Mouse (Mus musculus): ENCODE data around the gene Kcnh4. TPM values are rescaled to one million over a fixed set of nuclear protein-coding genes. Genes with fewer than 3 reads are reported as not detected.
A peak's percentile ranks its signal among the peaks of the same experiment; 100 is the strongest.
"Not testable (repeated sequence)": the region's sequence is repeated elsewhere in the genome, so short reads cannot be mapped to it uniquely, and the experiment has no call there.

The Kcnh4 gene
- total RNA-seq (2015; ENCODE audit: low replicate concordance) (not detected in 2 replicates), total RNA-seq (2017; ENCODE audit: low replicate concordance) (not detected in 2 replicates)

DNA sequence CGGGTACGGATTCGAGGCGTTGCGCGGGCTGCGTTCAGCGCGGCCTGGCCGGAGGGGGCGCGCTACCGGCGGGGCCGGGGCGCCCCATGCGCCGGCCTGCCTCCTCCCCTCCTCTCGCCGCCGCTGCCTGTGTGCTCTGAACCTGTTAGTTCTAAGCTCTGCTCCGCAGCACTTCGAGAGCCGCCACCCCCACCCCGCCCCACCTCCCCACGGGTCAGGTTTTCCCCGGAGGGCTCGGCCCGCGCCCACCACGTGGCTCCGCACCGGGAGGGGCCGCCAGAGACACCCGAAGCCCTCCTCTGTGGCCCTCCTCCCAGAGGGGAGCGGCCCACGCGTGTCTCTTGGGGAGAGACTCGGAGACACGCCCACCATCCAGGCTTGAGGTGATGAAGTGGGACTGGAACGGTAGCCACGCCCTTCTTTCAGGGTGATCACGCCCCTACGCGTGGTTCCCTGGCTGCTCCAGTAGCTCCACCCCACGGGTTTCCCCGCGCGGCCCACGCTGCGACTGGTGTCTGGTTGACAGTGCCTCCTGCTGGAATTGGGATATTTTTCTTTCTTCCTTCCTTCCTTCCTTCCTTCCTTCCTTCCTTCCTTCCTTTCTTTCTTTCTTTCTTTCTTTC lies at the start of gene Kcnh4:
Gene Kcnh4 (minus strand): TSS at position 332 of the 623 bp plus-strand sequence.
- ATAC-seq (replicated peaks; ENCODE audit: low FRiP score, poor library complexity, severe bottlenecking): peak; percentile 85

DNA sequence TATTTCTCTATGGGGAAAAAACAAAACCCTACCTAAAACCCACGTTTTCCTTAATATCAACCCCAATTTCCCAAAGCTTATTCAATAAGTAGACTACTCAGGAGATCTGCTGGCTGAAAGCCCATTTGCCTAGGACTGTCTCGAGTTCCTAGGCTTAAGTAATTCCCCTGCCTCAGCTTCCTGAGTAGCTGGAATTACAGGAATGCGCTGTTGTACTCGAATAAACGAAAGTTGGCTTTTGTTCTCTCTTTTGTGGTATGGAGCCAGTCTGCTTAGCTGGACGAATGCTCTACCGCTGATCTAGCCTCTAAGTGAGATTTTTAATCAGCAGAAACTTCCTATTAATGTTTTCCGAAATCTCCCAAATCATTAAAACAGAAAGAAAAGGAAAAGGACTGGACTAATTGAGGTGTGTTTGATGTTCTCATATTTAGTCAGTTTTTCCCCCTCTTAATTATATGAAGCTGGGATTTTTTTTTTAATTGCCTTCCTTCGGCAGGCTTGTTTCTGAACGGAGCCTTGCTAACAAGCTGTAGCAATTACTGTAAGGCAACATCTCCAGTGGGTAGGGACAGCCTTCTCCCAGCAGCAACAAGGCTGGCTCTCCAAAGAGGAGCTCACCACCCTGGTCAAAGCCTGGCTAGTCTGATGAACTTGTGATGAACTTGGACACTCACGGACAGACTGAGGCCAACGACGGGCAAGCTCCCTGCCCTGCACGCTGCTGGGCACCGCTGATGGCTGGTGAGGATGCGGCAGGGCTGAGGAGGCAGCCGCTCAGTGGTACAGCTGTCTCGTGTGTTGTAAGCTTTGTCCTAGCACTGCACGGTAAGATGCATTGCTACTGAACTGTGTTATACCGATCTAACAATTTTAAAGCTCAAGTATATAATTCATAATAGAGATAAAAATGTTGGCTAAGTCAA lies 46.9 kb upstream of the Kcnh4 start:
- ATAC-seq (replicated peaks; ENCODE audit: low FRiP score, poor library complexity, severe bottlenecking): no peak

DNA sequence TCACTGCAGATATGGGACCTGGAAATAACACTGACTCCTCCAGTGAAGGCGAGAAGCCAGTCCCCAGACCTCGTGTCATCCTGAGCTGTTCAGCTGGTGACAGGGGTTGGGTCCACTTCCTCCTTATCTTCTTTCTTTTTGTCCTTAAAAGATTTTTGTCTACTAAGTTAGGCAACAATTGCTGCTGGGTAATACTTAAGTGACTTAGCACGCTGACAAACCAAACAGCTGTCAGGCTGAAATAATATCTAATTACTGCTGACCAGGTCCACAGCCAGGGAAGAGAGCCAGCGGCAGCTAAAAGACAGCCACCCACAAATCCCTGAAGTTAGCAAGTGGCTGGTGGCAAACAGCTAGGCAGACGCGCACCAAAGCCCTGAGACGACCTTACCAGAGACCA lies 45.8 kb upstream of the Kcnh4 start:
- ATAC-seq (replicated peaks; ENCODE audit: low FRiP score, poor library complexity, severe bottlenecking): no peak

DNA sequence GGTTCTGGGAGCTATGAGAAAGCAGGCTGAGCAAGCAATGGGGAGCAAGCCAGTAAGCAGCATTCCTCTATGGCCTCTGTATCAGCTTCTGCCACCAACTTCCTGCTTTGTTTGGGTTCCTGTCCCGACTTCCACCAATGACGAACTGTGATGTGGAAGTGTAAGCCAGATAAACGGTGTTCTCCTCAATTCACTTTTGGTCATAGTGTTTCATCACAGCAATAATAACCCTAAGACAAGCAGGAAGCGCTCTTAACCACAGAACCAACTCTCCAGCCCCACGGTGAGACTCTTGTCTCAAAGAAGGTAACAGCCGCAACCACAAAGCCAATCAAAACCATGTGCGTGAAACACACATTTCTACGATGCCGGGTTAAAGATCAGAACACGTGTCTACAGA lies 44.7 kb upstream of the Kcnh4 start:
- ATAC-seq (replicated peaks; ENCODE audit: low FRiP score, poor library complexity, severe bottlenecking): no peak

DNA sequence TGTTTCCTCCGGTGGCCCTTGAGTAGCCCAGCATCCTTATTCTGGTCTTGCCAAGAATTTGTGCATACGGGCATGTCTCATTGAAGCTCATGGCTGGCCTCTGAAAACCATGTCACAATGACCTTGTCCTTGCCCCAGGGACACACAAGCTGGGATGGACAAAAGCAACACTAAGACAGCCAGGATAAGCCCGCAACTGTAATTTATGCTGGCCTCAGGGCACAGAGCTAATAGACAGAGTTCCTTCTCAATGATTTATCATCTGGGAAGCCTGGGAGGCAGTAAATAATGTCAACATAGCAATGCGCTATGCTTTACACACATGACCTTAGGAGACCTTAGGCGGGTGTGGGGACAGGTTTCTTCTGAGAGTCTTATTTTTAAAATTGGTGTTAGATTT lies 39.7 kb upstream of the Kcnh4 start:
- no peak for ATAC-seq (replicated peaks; ENCODE audit: low FRiP score, poor library complexity, severe bottlenecking)

DNA sequence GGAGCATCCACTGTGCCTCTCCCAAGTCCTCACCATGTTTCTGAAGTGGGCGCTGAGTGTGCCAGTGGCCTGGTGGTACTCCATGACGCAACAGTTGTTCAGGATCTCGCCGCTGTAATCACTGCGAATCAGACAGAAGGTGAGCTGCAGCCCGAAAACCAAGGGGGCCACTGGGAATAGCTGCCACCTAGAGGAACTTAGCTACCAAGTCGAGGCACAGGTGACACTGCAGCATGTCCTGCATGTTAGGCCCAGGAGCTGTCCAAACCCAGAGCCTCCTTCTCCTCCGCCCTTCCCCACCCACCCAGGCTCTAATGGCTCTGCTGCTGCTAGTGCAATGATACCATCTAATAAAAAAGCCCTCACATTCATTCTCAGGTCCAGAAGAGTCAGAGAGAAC lies 36.8 kb upstream of the Kcnh4 start:
- no peak for ATAC-seq (replicated peaks; ENCODE audit: low FRiP score, poor library complexity, severe bottlenecking)

DNA sequence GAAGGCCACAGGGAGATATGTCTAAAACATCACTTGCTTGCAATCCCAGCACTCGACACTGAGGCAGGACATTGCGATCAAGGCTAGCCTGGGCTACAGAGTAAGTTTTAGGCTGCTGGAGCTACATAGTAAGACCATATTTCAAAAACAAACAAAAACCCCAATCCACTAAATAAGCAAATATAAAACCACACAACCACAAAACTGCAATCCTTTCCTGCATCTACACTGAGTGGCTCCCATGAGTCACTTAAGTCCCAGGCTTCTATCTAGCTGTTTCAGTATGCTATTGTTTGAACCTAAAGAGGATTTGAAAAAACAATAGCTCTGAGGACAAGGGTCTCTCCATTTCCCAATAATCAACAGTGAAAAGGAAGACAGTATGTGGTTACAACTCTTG lies 35.6 kb upstream of the Kcnh4 start:
- no peak for ATAC-seq (replicated peaks; ENCODE audit: low FRiP score, poor library complexity, severe bottlenecking)

DNA sequence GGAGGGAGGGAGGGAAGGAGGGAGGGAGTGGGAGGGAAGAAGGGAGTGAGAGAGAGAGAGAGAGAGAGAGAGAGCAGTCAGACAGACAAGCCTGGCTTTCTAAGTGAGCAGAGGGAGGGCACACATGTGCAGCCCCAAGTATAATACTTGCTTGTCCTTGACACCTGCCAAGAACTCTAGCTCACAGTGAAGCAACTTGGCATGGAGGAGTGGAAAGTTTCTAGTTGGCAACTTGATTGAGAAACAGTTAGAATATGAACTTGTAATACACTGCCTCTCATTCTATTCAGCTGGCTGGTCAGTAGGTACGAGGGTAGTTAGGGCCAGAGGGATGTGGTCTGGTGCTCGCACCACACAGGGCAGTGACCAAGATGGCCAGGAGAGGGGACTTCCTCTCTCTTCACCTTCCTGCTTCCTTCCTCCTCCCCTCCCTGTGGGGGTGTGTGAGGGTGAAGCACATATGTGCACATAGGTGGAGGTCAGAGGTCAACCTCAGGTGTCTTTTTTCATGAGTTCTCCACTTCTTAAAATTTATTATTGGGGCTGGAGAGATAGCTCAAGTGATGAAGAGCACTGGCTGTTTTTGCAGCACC lies 31.8 kb upstream of the Kcnh4 start:
- no peak for ATAC-seq (replicated peaks; ENCODE audit: low FRiP score, poor library complexity, severe bottlenecking)

DNA sequence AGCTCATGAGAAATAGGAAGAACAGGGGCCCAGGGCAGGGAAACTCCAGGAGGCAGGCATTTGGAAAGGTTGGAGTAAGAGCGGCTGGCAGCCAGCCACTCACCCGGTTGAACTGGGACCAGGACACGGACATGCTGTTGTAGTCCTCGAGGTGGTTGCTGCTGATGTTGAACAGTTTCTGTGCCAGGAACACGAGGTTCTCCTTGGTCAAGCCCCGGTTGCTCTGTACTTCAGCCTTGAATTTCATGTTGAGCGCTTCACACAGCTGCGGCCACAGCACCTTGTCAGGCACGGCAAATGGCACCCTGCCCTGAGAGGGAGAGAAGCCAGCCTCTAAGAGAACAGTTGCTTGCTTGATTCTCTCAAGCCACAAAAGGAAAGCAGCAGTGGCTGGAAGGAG lies 30.9 kb upstream of the Kcnh4 start:
- ATAC-seq (replicated peaks; ENCODE audit: low FRiP score, poor library complexity, severe bottlenecking): not testable (repeated sequence)

DNA sequence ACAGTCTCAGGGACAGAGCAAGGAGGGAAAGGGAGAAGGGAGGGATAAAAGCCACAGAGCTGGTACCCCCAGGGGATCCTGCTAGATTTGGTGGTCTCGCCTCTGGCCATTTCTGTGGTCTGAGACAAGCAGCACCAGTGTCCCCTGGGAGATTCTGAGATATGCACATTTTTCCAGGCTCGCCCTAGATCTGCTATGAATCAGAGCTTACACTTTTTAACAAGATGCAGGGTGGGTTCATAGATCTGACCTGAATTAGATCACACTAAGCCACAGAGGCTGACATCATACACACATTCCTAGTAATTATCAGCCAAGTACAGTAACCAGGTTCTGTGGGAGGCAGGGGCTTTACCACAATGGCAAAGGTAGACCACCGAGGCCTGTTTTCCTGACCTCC lies 30.0 kb upstream of the Kcnh4 start:
- ATAC-seq (replicated peaks; ENCODE audit: low FRiP score, poor library complexity, severe bottlenecking): no peak

DNA sequence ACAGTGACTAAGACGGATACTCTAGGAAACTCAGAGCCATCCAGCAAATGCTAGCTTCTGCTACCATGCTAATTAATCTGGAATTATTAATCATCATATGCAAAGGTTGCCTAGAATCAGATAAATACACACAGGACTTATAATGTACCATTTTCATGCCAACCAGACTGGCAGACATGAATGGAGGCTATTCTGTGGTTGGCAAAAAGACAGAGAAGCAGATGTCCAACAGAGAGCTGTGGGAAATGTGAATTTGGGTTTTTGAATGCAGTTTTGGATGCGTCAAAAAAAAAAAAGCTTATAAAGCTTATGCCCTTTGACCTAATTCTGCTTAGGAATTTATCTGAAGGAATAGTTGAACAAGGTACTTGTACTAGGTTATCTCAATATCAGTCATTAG lies 26.0 kb upstream of the Kcnh4 start:
- no peak for ATAC-seq (replicated peaks; ENCODE audit: low FRiP score, poor library complexity, severe bottlenecking)

DNA sequence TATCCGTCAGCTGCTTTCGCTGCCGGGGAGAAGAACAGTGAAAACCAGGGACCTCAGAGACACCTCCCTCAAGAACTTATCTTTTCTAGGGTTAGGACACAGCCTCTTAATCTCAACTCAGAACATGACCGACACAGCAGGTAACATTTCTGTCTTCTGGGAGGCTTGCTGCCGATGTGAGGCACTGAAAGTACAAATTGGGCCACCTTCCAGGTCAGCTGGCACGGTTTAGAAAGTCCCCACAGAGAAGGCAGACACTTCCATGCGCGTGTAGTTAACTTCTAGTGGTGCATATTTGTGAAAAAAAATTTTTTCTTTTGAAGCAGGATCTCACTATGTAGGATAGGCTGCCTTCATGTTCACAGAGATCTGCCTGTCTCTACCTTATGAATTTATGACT lies 24.5 kb upstream of the Kcnh4 start:
- ATAC-seq (replicated peaks; ENCODE audit: low FRiP score, poor library complexity, severe bottlenecking): no peak

DNA sequence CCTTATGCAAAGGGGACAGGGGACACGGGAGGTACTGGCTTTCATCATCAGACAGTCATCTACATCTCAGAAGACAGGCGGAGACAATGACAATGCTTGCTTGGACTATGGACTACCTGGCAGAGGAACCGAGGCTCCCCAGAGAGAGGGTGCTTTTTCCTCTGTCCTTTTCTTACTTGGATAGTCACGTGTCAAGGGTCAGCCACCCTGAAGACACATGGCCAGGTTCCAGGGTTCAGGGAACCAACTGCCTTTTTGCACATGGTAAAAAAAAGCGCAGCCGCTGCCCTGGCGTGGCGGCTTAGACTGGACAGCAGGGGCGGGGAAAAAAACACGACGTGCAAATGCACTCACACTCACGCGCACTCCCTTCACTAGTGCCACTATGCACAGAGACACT lies 22.8 kb upstream of the Kcnh4 start:
- no peak for ATAC-seq (replicated peaks; ENCODE audit: low FRiP score, poor library complexity, severe bottlenecking)

DNA sequence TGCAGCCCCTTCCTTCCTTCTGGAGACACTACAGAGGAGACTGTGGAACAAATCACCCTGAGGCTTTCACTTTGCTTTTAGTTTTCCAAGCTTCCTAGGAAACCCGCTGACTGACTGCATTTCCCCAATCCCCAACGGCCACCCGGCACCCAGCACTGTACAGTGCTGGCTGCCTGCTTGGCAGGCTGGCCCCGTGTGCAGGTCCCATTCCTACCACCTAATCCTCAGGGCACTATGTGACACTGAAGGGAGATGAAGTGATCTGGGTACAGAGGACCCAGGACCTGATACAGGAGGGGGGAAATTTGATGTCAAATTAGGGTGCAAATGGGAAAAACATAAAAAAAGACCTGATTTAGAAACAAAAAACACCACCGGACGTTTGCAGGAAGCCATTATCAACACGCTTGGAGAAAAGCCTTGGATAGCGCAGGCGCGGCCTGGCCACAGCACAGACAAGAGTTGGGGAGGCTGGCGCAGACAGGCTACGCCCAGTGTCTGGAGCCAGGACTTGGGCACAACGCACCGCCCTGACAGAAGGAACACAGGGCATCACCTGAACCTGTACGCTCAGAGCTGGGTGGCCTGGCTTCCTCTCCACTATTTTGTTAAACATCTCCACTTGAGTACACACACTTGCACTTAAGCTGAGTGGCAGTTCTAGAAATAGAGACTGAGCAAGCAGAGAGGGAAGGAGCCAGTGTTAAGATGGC lies 22.2 kb upstream of the Kcnh4 start:
- no peak for ATAC-seq (replicated peaks; ENCODE audit: low FRiP score, poor library complexity, severe bottlenecking)

DNA sequence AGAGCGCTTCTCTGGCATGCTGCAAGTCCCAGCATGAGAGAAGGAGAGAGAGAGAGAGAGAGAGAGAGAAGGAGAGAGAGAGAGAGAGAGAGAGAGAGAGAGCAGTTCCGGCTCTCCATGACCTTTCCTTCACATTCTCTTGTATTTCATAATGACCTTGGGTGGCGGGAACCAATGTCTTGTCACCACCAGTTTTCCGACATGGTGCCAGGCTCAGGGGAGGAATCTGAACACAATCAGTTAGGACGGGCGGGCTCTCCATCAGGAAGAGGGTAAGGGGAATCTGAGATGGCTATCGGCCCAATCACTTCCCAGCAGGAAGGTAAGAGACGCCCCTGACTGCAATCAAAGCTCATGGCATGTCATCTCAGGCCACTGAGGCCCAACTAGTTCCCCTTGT lies 20.5 kb upstream of the Kcnh4 start:
- ATAC-seq (replicated peaks; ENCODE audit: low FRiP score, poor library complexity, severe bottlenecking): no peak

DNA sequence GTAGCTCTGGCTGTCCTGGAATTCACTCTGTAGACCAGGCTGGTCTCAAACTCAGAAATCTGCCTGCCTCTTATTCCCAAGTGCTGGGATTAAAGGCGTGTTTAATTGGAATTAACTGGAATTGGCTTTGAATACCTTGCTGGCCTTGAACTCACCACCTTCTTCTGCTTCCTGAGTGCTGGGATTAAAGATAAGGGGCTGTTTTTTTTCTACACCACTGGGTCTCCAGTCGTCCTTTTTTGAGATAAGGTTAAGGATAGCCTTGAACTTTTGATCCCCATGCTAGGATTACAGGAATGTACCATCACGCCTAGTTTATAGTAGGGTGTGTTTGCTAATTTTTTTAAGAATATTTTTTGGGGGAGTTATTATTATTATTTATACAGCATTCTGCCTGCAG lies 18.3 kb upstream of the Kcnh4 start:
- ATAC-seq (replicated peaks; ENCODE audit: low FRiP score, poor library complexity, severe bottlenecking): no peak

DNA sequence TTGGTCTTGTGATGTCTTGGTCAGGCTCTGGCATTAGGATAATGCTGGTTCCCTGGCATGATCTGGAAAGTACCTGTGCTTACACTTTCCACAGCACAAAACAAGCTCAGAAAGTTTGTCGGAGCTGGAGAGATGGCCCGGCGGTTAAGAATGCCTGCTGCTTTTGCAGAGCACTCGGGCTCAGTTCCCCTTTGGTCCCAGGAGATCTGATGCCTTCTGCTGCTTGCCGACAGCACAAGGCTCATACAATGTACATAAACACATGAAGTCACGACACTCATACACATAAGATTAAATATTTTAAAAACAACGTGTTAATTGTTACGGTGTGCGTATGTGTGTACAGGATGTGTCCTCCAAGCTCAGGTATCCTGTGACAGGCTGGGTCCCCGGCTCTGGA lies 16.2 kb upstream of the Kcnh4 start:
- no peak for ATAC-seq (replicated peaks; ENCODE audit: low FRiP score, poor library complexity, severe bottlenecking)

DNA sequence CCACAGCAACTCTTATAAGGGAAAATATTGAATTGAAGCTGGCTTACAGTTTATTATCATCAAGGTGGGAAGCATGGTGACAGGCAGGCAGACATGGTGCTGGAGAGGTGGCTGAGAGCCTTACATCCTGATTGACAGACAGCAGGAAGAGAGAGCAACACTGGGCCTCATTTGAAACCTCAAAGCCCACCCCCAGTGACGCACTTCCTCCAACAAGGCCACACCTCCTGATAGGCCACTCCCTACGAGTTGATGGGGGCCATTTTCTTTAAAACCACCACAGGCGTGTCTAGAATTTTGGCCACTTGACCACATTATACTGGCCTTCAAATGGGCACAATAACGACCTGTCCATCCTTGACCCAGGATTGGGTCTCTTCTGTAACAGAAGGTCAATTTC lies 14.5 kb upstream of the Kcnh4 start:
- no peak for ATAC-seq (replicated peaks; ENCODE audit: low FRiP score, poor library complexity, severe bottlenecking)

DNA sequence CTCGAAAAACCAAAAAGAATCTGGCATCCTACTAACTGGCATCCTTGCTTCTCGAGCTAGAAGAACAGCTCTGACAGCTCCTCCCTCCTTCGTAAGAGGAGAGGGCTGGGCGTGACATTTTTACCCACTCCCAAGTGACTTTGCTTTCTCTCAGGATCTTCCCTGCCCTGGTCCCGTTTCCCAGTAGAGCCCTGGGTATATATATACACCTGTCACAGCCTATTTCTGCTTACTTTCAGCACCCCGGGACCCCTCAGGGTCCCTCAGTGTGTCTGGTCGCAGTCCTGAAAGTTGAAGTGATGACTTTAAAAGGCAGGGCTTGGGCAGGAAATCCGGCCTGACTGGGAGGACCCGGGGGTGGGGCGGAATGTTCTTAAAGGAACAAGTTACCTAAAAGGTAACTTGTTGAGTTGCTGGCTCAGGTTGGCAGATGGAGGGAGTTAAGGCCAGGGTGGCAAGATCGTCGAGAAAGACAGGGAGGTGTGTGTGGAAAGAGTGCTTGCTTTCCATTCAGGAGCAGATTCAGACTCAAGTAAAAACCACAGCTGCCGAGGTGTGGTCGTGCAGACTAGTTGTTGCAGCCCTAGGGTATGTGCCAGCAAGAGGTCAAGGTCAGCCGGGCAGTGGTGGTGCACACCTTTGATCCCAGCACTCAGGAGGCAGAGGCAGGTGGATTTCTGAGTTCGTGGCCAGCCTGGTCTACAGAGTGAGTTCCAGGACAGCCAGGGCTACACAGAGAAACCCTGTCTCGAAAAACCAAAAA lies 11.1 kb upstream of the Kcnh4 start, which contains the start of gene Ghdc:
Gene Ghdc (minus strand): TSS at position 312 of the 763 bp plus-strand sequence.
- peak; percentile 41; the same call in 1 of the 2 replicates for ATAC-seq (replicated peaks; ENCODE audit: low FRiP score, poor library complexity, severe bottlenecking)
